Mouse (Mus musculus) neural tube, embryonic 11.5 days (tissue): Measurements from ENCODE around the gene Arf1. TPM values are rescaled to one million over a fixed set of nuclear protein-coding genes. Genes with fewer than 3 reads are reported as not detected.

Experiments used
- ATAC-seq: fragments of 200-750 bp; cut with Nextera tagmentation; 2 replicates; pipeline ENCODE4 v1.8.0; 2017; ENCODE audit warnings: moderate number of reproducible peaks, mild to moderate bottlenecking, moderate TSS enrichment, moderate library complexity; ENCODE audit not compliant: insufficient read depth, low FRiP score, low TSS enrichment
- DNase-seq: peaks from one replicate; pipeline ENCODE4 v3.0.0-alpha.2; 2015; ENCODE audit warnings: low spot score
- H3K27ac ChIP-seq: fragments of 300-500 bp; sonication (generic); 2 replicates; pipeline ENCODE4 v1.5.1; 2014; ENCODE audit warnings: low read depth, mild to moderate bottlenecking, low read length
- H3K27me3 ChIP-seq: fragments of 300-500 bp; sonication (generic); 2 replicates; pipeline ENCODE4 v1.6.1; 2014; ENCODE audit warnings: mild to moderate bottlenecking, low read length, mixed read lengths; ENCODE audit not compliant: control insufficient read depth, insufficient read depth
- H3K36me3 ChIP-seq: fragments of 300-500 bp; sonication (generic); 2 replicates; pipeline ENCODE4 v1.6.1; 2014; ENCODE audit warnings: mild to moderate bottlenecking, low read length, moderate library complexity, mixed read lengths; ENCODE audit not compliant: control insufficient read depth, insufficient read depth
- H3K4me1 ChIP-seq: fragments of 300-500 bp; sonication (generic); 2 replicates; pipeline ENCODE4 v1.6.1; 2014; ENCODE audit warnings: low read length, mixed read lengths; ENCODE audit not compliant: control insufficient read depth, insufficient read depth
- H3K4me2 ChIP-seq: fragments of 300-500 bp; sonication (generic); 2 replicates; pipeline ENCODE4 v1.6.1; 2014; ENCODE audit warnings: low read depth, mild to moderate bottlenecking, moderate library complexity
- H3K4me3 ChIP-seq: fragments of 300-500 bp; sonication (generic); 2 replicates; pipeline ENCODE4 v1.5.1; 2014; ENCODE audit warnings: low read depth, low read length
- H3K9ac ChIP-seq: fragments of 300-500 bp; sonication (generic); 2 replicates; pipeline ENCODE4 v1.6.1; 2014; ENCODE audit warnings: mild to moderate bottlenecking, low read length
- H3K9me3 ChIP-seq: fragments of 300-500 bp; sonication (generic); 2 replicates; pipeline ENCODE4 v1.6.1; 2016; ENCODE audit warnings: low read length; ENCODE audit not compliant: control insufficient read depth
- WGBS: fragments of 180-500 bp; shearing (Covaris S2); extraction: QIAGEN DNeasy Blood & Tissue Kit; methylation state at CpG from one replicate; pipeline ENCODE4 v1.1.7; 2014; 5-methylcytosine and 5-hydroxymethylcytosine counted together
- polyA plus RNA-seq: library from polyadenylated mRNA; unstranded; fragments of >200 nt; fragmentation: Nextera tagmentation; extraction: Ambion mirVana; gene quantifications from 2 replicates; pipeline ENCODE4 v1.2.1, GENCODE M21; 2014

Gene Arf1
- polyA plus RNA-seq, 1 experiment from 2014 or later, result 670 TPM

DNA sequence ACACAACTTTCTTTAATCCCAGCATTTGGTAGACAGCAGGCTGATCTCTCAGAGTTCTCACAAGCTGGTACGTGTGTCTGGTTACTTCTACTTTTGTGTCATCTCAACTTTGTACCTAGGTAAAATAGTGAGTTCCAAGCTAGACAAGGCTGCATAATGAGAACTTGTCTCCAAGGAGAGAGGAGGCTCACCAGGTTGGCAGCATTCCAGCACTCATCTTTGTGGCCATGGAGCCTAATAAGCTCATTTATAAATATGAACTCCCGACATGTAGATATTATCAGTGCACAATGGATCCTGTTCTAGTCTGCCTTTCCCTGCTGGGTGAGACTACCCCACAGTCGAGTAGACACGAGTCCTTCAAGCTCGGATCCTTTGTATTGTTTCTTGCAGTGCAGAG is 18.5 kb downstream of the Arf1 start:
- H3K4me3 ChIP-seq, result no peak overlapping the region; the same call in 1 of the 2 replicates
- no peaks in the 10 kb centered on the region for H3K27me3 ChIP-seq
- H3K9ac ChIP-seq, result no peak overlapping the region
- no peak overlapping the region; the same call in 1 of the 2 replicates for H3K4me2 ChIP-seq
- ATAC-seq, result no peak
- H3K4me1 ChIP-seq, result 0 out of 2 replicates have a peak, but pooled peaks cover 8% of the 10 kb centered on the region
- no peaks in the 10 kb centered on the region for H3K9me3 ChIP-seq
- H3K27ac ChIP-seq, result no peak overlapping the region
- peaks cover 17% of the 10 kb centered on the region for H3K36me3 ChIP-seq
- no peak for DNase-seq
- WGBS, result 80% methylated on average over 5 of the region's 5 CpGs

DNA sequence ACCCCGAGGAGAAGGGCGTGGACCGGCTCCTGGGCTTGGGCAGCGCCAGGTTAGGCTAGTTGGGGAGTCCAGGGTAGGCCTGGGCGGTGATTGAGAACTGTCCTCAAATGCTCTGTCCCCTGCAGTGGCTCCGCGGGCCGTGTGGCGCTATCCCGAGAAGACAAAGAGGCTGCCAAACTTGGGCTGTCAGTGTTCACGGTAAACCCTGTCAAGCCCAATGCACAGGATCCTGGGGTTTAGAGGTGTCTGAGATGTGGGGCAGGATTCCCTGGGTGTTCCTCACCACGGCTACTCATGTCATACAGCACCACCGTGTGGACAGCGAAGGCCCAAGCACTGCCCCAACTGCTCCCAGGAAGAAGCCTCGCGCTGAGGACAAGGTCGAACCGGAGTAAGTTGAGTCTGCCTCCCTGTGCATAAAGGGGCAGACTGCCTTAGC is 19.0 kb downstream of the Arf1 start:
- H3K4me1 ChIP-seq, result 0 out of 2 replicates have a peak, but pooled peaks cover 8% of the 10 kb centered on the region
- peak overlapping the region; percentile 50 for H3K27ac ChIP-seq
- 12% methylated on average over 18 of the region's 18 CpGs for whole genome bisulfite sequencing
- DNase-seq (peak; percentile 78), ATAC-seq (peak; percentile 45)
- H3K4me2 ChIP-seq, result peak overlapping the region; percentile 82
- H3K36me3 ChIP-seq, result peaks cover 17% of the 10 kb centered on the region
- peak overlapping the region; percentile 60 for H3K9ac ChIP-seq
- H3K9me3 ChIP-seq, result no peaks in the 10 kb centered on the region
- peak overlapping the region; percentile 64 for H3K4me3 ChIP-seq
- no peaks in the 10 kb centered on the region for H3K27me3 ChIP-seq

DNA sequence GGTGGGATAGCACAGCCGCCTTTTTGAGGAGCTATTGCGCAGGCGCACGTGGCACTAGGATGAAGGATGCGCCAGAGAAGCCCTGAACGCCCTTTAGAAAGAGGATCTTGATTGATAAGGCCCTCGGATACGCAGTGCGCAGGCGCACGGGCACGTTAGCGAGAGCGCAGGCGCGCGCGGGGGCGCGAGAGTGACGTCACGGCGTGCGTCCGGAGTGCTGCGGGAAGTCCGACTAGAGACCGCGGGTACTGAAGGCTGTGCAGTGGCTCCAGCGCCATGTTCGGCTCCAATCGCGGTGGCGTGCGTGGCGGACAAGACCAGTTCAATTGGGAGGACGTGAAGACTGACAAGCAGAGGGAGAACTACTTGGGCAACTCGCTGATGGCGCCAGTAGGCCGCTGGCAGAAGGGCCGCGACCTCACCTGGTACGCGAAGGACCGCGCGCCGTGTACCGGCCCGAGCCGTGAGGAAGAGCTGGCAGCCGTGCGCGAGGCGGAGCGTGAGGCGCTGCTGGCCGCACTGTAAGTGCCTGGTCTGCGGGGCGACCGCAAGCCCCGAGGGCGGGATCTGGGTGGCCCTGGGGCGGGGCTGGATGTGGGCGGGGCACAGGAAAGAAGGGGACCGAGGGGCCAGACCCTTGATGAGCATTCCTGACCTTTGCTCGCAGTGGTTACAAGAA is 19.8 kb downstream of the Arf1 start, which contains the start of gene 2310033P09Rik:
2310033P09Rik (plus strand) TSS at position 169 of the 679 bp plus-strand sequence.
- ATAC-seq, result peak; percentile 87
- H3K27ac ChIP-seq, result peak within 1 kb of the TSS; percentile 50
- peaks cover 17% of the 10 kb centered on the region for H3K36me3 ChIP-seq
- H3K9me3 ChIP-seq, result no peaks in the 10 kb centered on the region
- peak within 1 kb of the TSS; percentile 60 for H3K9ac ChIP-seq
- WGBS, result under 1% methylated on average over 54 of the region's 67 CpGs
- H3K4me2 ChIP-seq, result peak within 1 kb of the TSS; percentile 82
- peak within 1 kb of the TSS; percentile 64 for H3K4me3 ChIP-seq
- 0 out of 2 replicates have a peak, but pooled peaks cover 8% of the 10 kb centered on the region for H3K4me1 ChIP-seq
- DNase-seq, result peak; percentile 99
- no peaks in the 10 kb centered on the region for H3K27me3 ChIP-seq

DNA sequence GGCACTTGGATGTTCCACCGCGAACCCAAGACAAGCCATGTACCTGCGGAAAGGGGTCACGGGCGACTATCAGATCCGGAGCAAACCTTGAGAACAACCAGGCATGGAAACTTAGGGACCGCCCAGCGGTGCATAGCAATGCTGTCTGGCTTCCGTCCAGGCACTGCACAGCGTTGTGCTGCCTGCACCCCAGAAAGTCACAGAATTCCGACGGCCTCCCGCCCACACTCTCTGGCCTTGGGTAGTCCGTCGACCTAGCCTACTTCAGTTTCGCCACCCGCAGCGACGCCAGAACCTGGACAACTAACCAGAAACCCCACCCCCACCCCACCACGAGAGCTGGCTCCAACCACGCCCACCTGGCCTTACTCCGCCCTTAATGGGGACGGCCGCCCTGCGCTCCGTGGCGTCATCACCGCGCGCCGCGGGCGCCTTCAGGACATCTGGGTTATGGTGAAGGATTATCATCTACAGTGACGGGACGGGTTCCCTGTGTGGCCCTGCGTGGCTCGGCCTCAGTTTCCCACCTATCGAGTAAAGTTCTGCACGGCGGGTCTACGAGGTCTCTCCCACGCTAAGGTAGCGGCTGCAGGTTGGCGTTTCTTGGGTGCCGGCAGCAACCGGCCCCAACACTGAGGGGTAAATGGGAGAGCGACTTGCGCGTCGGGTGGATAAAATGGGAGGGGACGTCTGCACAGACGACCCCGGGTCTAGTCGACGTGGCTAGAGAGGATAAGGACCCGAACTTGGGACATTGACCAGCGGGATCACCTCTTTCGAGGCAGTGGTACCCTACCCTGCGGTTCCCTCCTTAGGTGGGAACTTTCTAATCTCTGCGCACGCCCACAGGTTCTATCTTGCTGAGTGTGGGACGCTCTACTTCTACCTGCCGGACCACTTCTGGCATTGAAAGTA is 25.7 kb downstream of the Arf1 start, which contains the start of gene Mrpl55:
Mrpl55 (plus strand) TSS at position 406 of the 915 bp plus-strand sequence.
- H3K27ac ChIP-seq, result no peak within 1 kb of the TSS

DNA sequence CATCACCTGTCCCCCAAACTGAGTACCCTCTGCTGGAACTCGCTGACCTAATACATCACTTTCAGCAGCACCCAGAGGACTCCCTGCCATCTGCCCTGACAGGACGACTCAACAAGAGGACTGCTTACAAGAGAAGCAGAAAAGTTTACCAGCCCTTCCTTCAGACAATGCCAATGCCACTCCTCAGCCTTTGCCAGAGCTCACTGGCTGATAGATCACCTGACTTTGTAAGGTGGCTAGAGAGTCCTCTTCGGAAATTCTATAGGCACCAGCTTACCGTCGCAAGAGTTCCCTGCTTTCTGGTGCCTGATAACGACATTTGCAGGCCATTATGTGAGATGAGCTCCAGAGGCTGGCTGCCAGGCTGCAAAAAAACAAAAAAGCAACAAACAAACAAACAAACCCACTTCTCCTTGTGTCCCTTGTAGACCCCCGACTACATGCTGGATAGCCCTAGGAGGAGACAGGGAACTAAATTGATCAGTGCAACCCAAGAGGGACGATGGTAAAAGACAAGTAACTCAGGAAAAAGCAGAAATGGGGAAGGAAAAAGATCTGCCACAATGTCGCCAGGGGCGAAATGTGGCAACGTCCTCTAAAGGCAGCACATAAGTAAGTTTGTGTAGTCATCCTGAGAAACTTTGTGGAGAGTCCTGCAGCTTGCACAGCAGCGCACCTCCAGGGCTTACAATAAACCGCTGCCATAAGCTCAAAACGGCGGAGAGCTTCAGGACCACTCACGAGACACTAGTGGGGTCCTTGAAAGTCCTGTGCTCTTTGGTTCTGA is 26.7 kb downstream of the Arf1 start:
- DNase-seq (no peak), ATAC-seq (no peak)
- Histone ChIP-seq H3K4me3 (peak overlapping the region; percentile 82), H3K27me3 (no peaks in the 10 kb centered on the region), H3K9me3 (no peaks in the 10 kb centered on the region), H3K27ac (no peak overlapping the region), H3K4me1 (peaks cover 12% of the 10 kb centered on the region), H3K9ac (peak overlapping the region; percentile 73), H3K4me2 (peak overlapping the region; percentile 77), H3K36me3 (peaks cover 2% of the 10 kb centered on the region; the same call in 1 of the 2 replicates)
- 36% methylated on average over 16 of the region's 16 CpGs for WGBS

More for the DNA sequence above, 25.7 kb downstream of the Arf1 start, which contains the start of gene Mrpl55:
- peak; percentile 92 for ATAC-seq
- H3K36me3 ChIP-seq, result peaks cover 2% of the 10 kb centered on the region; the same call in 1 of the 2 replicates
- H3K9ac ChIP-seq, result peak within 1 kb of the TSS; percentile 73
- DNase-seq, result peak; percentile 97
- H3K4me2 ChIP-seq, result peak within 1 kb of the TSS; percentile 77
- H3K27me3 ChIP-seq, result no peaks in the 10 kb centered on the region
- peaks cover 12% of the 10 kb centered on the region for H3K4me1 ChIP-seq
- under 1% methylated on average over 63 of the region's 63 CpGs for WGBS
- H3K9me3 ChIP-seq, result no peaks in the 10 kb centered on the region
- peak within 1 kb of the TSS; percentile 82 for H3K4me3 ChIP-seq

DNA sequence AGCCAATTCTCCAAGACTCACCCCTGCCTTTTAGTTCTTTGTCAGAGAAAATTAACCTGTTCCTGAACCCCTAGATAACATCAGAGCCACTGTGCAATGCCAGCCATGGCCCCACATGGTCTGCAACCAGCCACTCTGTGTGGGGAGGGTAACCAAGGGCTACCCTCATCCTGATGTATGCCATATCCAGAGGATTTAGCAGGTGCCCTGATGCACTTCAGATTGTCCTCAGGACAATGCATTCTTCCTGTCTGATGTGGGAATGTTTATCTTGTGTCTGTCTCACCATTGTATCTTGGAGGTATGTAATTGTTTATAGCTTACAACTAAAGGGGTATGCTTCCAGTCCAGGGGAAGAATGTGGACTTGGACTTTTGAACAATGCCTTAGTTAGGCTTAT is 31.8 kb downstream of the Arf1 start:
- Histone ChIP-seq H3K4me2 (no peak overlapping the region), H3K27me3 (no peaks in the 10 kb centered on the region), H3K36me3 (no peaks in the 10 kb centered on the region), H3K9ac (no peak overlapping the region), H3K4me3 (no peak overlapping the region), H3K9me3 (no peaks in the 10 kb centered on the region), H3K4me1 (no peaks in the 10 kb centered on the region), H3K27ac (no peak overlapping the region)
- DNase-seq (no peak), ATAC-seq (no peak)

DNA sequence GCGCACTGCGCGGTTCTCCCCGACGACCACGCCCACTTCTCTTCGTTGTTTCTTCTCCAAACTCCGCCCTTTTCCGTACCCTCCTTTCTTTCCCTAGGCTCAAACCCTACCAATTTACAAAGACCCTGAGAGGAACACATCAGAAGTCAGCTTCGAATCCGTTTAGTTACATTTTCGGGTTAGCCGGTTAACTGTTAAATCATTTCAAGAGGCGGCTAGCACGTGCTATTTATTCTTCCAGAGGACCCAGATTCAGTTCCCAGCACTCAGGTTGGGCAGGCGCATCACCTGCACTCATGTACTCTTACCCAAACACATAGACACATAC is 36.0 kb downstream of the Arf1 start, which contains the start of gene Guk1:
Guk1 (minus strand) TSS at position 154 of the 328 bp plus-strand sequence.
- Histone ChIP-seq H3K27ac (peak within 1 kb of the TSS; percentile 63), H3K9ac (peak within 1 kb of the TSS; percentile 53), H3K27me3 (no peaks in the 10 kb centered on the region), H3K9me3 (no peaks in the 10 kb centered on the region), H3K36me3 (no peaks in the 10 kb centered on the region), H3K4me3 (peak within 1 kb of the TSS; percentile 69), H3K4me1 (no peaks in the 10 kb centered on the region), H3K4me2 (peak within 1 kb of the TSS; percentile 58)
- DNase-seq, result no peak
- 5% methylated on average over 16 of the region's 16 CpGs for WGBS
- peak; percentile 73 for ATAC-seq
